Mouse (Mus musculus) brown adipose tissue, adult 24 weeks (tissue): ENCODE results near the gene Gm5485. TPM values are rescaled to one million over a fixed set of nuclear protein-coding genes. Genes with fewer than 3 reads are reported as not detected.

ENCODE experiments used
- H3K27ac ChIP-seq: fragments of 200-500 bp; replicated peaks from 2 replicates; pipeline ENCODE4 v1.5.1; 2012; ENCODE audit warnings: low read depth, mild to moderate bottlenecking, low read length
- H3K4me1 ChIP-seq: fragments of 200-500 bp; 2 replicates; pipeline ENCODE4 v1.6.1; 2012; ENCODE audit warnings: low read length, mixed read lengths; ENCODE audit not compliant: control insufficient read depth, insufficient read depth, insufficient read length
- H3K4me3 ChIP-seq: fragments of 200-500 bp; 2 replicates; pipeline ENCODE4 v1.5.1; 2012; ENCODE audit warnings: low read depth, mild to moderate bottlenecking, low read length, moderate library complexity; ENCODE audit not compliant: insufficient read depth
- polyA plus RNA-seq: library from polyadenylated mRNA; stranded (reverse); fragments of >200 nt; gene quantifications from 2 replicates; pipeline ENCODE4 v1.2.4, GENCODE M21; 2012; ENCODE audit not compliant: missing spikeins, insufficient read depth, insufficient read length

Gene Gm5485
- polyA plus RNA-seq: not detected in 2 replicates

DNA sequence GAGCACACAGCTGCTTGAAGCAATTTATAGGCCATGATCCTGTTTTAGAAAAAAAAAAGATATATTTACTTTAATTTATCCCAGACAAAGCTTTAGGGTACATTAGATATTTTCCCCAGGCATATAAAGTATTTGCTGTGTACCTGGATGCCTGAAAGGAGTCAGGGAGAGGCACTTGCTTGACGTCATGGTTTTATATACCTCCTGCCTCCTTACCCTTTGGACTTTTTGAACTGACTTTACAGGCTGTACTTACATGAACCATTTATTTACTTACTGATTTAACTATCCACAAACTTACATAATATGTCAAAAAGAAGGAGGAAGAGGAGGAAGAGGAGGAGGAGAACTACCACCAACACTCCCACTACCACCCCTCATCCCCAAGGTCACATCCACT, at the start of gene Gm5485:
Gm5485 (minus strand) TSS at position 171 of the 400 bp plus-strand sequence.
- Histone ChIP-seq H3K27ac (no peak within 1 kb of the TSS), H3K4me1 (no peaks in the 10 kb centered on the region), H3K4me3 (no peak within 1 kb of the TSS)

DNA sequence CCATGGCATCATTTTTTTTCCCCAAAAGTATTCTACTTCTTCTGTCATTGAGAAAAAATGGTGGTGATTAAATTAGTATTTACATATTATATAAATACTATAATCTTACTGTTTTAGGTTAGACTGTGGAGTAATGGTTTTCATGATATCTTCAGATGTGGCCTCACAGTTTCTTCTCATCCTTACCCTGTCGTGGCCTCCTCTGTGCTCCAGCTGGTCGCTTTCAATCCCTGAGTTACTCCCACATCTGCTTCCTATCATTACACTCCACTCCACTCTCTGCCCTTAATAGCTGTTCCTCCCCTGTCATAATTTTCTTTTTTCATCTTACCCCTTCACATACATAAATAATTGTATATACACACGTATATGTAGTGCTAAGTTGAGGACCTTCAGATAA, 41.0 kb upstream of the Gm5485 start:
- no peak overlapping the region for H3K27ac ChIP-seq
- no peaks in the 10 kb centered on the region for H3K4me1 ChIP-seq
- H3K4me3 ChIP-seq: no peak overlapping the region

GRCm38 (mm10) chr16:48446161-48446925, 34.1 kb upstream of the Gm5485 start:
- no peak overlapping the region for H3K27ac ChIP-seq
- H3K4me3 ChIP-seq: no peak overlapping the region
- no peaks in the 10 kb centered on the region for H3K4me1 ChIP-seq

DNA sequence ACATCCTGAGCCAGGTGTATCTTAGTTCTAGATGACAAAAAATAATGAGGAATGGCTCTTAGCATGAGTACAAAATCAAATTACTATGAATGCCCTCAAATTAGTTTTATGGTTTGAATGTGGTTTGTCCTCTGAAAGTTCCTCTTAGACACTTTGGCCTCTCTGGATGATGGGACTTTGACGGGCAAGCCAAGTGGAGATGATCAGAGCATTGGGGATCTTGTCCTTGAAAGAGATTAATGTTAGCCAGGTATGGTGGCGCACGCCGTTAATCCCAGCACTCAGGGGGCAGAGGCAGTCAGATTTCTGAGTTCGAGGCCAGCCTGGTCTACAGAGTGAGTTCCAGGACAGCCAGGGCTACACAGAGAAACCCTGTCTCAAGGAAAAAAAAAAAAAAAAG, 32.4 kb upstream of the Gm5485 start:
- Histone ChIP-seq H3K4me3 (no peak overlapping the region), H3K27ac (no peak overlapping the region), H3K4me1 (no peaks in the 10 kb centered on the region)

- no peak overlapping the region for H3K27ac ChIP-seq
- no peak overlapping the region for H3K4me3 ChIP-seq
- no peaks in the 10 kb centered on the region for H3K4me1 ChIP-seq
Measured at GRCm38 (mm10) chr16:48437476-48437875, 25.3 kb upstream of the Gm5485 start.

DNA sequence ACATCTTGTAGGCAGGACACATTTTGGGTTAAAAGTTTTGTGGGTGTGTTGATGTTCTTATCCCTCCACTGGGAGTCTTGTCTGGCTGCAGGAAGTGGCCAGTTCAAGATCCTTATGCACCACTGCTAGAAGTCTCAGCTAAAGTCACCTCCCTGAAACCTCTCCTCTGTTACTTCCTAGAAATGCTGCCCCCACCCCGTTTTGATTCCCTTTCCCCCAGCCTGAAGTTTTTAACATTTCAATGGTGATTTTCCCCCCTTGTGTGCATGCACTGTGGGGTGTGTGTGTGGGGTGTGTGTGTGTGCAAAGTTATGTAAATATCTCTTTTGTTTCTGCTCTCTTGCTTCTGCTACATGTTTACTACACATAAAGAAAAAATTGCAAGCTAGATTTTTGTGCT, 23.2 kb upstream of the Gm5485 start:
- H3K27ac ChIP-seq: no peak overlapping the region
- H3K4me1 ChIP-seq: no peaks in the 10 kb centered on the region
- H3K4me3 ChIP-seq: no peak overlapping the region

- no peak within 1 kb of the TSS for H3K4me3 ChIP-seq
- no peak within 1 kb of the TSS for H3K27ac ChIP-seq
- no peaks in the 10 kb centered on the region for H3K4me1 ChIP-seq
Measured at GRCm38 (mm10) chr16:48431027-48431426, 18.8 kb upstream of the Gm5485 start, which contains the start of gene Morc1. Gene Morc1, plus strand, starts transcription at chr16:48431237.

- Histone ChIP-seq H3K4me1 (no peaks in the 10 kb centered on the region), H3K27ac (no peak overlapping the region), H3K4me3 (no peak overlapping the region)
Measured at GRCm38 (mm10) chr16:48429427-48429826, 17.2 kb upstream of the Gm5485 start.

DNA sequence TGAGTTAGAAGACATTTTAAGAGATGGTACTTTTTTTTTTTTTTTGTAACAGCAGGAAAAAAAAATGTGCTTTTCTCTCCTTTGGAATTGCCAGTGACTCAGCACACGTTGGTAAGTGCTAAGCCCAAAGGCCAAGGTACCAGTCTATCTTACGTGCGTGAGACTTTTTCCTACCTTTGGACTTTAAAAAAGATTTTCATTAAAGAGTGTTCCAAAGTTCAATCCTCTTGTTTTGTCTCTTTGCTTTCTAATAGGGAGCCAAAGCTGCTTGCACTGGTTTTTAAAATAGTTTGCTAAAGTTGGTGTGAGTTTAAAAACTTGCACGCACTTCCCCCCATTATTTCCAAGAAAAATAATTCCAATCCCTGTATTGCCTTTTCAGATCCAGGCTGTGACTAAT, 11.9 kb upstream of the Gm5485 start:
- Histone ChIP-seq H3K4me1 (no peaks in the 10 kb centered on the region), H3K27ac (no peak overlapping the region), H3K4me3 (no peak overlapping the region)

DNA sequence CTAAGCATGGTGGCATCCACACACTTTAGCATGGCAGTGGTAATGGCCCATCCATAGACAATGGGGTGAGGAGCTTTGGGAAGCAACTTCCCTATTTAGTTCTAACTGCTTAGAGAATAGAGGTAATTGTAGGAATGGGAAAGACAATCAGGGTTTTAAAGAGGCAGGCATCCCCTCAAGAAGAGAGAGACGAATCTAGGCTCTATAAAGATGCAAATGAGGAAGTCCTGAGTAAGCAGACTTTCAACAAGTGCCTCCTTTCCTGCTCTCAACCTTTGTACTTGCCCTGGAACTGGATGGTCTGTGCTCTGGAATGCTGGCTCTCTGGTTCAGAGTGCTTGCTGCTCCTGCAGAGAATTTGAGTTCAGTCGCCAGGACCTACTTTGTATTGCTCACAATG, 10.3 kb upstream of the Gm5485 start:
- Histone ChIP-seq H3K4me3 (no peak overlapping the region), H3K4me1 (no peaks in the 10 kb centered on the region), H3K27ac (no peak overlapping the region)

GRCm38 (mm10) chr16:48419035-48419434, 6.8 kb upstream of the Gm5485 start:
- H3K4me1 ChIP-seq: no peaks in the 10 kb centered on the region
- H3K27ac ChIP-seq: no peak overlapping the region
- no peak overlapping the region for H3K4me3 ChIP-seq

GRCm38 (mm10) chr16:48418557-48418956, 6.3 kb upstream of the Gm5485 start:
- no peaks in the 10 kb centered on the region for H3K4me1 ChIP-seq
- no peak overlapping the region for H3K27ac ChIP-seq
- no peak overlapping the region for H3K4me3 ChIP-seq

GRCm38 (mm10) chr16:48410125-48410524, 2.1 kb downstream of the Gm5485 start:
- Histone ChIP-seq H3K4me3 (no peak overlapping the region), H3K27ac (no peak overlapping the region), H3K4me1 (no peaks in the 10 kb centered on the region)

DNA sequence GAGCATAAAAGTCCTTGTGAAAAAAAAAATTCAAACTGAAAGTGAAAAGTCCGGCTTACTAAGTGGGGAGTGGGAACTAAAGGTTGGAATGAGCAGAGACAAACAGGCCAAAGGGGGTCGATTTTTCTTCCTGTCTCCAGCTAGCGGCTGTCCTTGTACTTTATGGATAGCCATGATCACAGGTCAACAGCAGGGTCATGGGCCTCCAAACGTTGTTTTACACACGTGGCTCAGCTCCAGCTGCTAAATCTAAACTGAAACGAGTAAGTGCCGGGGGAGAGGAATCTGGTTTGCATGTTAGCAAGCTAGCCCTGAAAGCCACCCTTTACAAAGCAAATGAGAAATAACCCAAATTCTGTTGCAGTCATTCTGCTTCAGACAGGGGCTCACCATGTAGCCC, 2.6 kb downstream of the Gm5485 start:
- Histone ChIP-seq H3K4me1 (no peaks in the 10 kb centered on the region), H3K27ac (no peak overlapping the region), H3K4me3 (no peak overlapping the region)

DNA sequence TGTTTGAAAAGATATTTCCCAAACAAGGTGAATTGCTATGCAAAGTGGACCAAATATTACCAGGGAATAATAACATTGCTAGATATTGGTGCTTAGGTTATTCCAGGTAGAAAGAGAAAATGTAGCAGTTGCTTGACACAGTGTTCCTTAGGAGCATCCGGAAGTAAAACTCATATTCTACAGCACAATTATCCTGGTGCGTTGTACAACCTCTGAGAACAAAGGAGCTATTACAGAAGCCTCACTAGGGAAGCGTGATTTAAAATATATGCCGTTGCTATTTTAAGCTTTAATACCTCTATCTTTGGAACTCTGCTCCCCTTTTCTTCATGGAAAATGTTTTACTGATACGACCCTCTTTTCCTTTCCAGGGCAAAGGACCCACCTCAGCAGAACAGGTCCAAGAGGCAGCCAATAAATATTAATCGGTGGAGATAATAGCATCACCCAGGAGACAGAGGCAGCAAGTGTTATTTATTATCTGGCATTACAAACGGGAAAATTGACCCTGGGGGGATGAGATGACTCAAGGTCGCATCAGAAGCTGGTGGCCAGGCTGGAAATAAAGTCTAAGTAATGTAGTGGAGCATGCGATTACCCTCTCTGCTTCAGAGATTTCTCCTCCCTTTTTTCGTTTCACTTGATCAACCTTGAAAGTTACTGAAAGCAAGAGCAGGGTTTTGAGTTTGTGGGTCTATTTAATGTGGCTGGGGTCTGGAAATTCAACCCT, 6.4 kb downstream of the Gm5485 start:
- H3K4me1 ChIP-seq: no peaks in the 10 kb centered on the region
- no peak overlapping the region for H3K27ac ChIP-seq
- no peak overlapping the region for H3K4me3 ChIP-seq

DNA sequence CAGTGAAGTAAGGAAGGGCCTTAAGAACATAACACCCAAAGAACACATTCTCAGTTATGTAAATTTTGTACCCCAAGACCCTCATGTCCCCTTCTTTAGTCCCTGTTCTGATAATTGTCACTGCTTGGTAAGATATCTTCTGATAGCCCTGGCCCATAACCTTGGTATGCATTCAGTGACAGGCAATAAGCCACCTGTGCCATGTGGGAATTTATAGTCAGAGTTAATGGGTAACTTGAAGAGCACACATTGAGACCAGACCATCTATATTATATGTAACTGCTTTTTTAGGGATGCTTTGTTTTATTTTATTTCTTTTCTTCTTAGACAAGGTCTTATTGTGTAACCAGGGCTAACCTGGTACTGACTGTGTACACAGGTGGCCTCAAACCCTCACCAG, 8.2 kb downstream of the Gm5485 start:
- no peaks in the 10 kb centered on the region for H3K4me1 ChIP-seq
- no peak overlapping the region for H3K27ac ChIP-seq
- no peak overlapping the region for H3K4me3 ChIP-seq
